Mouse (Mus musculus): ENCODE results near the gene Ppfibp1.

Gene Ppfibp1

DNA sequence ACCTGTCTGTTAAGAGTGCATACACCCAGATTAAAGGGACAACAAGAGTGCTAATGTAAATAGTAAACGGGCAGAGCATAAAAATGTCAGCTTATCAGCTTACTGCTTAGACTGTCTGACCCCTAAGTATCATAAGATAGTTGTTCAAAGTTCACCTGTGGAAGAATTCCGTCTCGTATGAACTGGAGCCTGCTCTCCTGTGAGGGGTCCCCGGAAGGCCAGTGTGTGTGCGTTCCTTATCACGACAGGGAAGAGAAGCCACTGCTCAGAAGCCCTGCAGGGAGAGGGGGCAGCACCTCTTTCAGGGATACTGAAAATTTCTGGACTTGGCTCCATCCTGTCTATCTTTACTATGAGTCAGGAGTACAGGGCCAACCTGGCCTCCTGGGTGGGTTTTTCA, 108.7 kb downstream of the Ppfibp1 start:
- DNase-seq (ENCODE audit: low spot score), result no peak

DNA sequence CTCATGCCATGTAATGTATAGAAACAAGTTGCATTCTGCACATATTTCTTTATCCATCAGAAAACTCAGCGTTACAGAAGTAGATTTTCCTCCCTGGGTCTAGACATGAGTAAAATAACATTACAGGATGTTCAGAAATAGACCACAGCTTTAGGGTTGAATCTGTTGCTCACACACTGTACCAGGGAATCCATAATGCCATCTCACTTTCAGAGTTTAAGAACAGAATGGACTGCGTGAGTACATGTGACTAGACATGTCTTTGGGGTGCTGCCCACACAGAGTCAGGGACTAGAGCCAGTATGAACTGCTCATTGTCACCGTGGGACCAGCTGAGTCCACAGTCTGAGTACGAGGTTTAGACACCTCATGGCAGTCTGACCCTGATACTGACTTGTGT, 110.4 kb downstream of the Ppfibp1 start:
- no peak for DNase-seq (ENCODE audit: low spot score)

DNA sequence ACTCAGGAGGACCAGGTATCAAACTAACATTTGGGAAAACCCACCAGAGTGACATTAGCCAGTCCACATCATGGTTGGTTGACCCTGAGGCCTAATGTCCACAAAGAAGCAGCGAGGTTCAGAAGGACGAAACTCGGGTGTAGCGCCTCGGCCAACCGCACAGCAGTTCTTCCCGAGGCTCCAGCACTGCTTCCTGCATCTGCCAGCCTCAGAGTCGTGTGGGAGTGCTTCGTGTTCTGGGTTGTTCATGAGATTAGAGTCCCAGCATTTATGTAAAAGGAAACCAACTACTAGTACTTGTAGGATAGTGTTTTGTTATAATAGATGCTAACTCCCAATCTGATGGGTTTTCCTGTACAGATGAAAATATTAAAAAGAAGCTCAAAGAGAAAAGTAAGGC, 111.0 kb downstream of the Ppfibp1 start:
- no peak for DNase-seq (ENCODE audit: low spot score)

DNA sequence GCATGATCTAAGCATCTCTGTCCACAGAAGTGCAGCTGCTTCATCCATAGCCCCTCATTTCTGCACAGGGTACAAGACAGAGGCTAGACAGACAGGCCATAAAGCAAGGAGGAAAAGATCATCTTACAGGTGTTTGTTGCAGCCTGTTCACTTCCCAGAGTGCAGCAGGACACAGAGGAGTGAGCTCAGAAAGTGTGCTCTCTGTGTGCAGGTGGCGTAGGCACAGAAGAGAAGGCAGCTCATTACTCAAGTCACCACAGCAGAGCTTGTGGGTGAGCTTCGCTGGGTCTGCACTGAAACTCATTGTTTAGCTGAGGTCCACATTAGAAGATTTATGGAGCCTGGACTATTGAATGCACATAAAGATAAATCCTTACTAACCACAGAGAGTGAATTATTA, 111.5 kb downstream of the Ppfibp1 start:
- DNase-seq (ENCODE audit: low spot score), result no peak

DNA sequence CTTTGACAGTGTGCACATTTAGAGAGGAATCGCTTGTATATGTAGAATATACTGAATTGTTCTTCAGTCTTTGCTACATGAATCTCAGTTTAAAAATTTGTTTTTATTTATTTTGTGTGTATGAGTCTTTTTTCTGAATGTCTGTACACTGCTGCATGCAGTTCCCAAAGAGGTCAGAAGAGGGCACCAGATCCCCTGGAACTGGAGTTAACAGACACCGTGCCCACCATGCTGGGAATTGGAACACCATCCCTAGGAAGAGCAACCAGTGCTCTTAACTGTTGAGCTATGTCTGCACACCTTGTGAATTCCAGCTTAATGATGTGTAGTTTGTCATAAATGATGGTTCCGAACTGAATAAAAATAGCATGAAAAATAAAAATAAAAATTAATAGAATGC, 119.9 kb downstream of the Ppfibp1 start:
- no peak for DNase-seq (ENCODE audit: low spot score)

DNA sequence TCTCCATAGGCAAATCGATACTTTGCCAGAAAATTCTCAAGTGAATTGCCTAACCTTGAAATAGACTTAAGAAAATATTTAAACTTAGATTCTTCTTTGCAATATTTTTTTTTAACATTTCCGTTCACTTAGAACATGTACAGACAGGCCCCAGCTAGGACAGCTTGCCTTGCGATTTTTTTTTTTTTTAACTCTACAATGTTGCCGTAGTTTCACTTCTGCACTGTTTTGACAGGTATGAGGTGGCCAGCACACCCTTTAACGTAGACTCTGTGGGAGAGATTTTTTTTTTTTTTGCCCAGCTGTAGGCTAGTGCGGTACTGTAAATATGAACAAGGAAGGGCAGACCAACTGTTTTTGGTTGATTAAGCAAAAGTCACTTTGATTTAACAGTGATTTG, 122.1 kb downstream of the Ppfibp1 start:
- DNase-seq (ENCODE audit: low spot score), result no peak

DNA sequence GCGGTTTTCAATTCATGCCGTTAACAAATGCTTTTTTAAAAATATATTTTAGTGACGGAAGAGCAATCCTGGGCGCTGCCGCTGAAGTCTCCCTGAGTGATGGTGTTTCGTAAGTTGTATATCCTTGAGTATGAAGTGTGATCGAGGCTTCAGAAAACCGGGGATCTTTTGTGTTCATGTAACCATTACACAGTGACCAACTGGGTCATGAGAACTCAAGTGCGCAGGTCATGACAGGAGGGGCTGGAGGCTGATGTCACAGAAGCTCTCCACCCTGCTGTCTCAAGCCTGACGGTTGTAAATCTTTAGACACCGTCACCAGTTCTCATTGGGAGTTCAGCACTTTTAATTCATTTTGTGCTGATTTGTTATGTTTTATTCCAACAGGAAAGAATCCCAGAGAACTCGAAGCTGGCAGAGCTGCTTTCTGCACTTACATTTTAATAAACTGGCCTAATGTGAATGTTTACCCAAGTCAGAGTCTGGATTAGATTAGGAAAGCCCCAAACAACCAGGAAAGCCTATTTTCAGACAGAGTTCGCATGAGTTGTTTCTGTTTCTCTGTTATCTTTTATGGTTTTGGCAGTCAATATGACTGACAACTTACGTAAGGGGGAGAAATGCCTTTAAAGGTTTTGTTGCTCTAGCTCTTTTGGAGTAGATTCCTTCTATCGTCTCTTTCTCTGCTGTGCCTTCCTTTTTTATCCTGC, 122.7 kb downstream of the Ppfibp1 start:
- DNase-seq (ENCODE audit: low spot score), result no peak

DNA sequence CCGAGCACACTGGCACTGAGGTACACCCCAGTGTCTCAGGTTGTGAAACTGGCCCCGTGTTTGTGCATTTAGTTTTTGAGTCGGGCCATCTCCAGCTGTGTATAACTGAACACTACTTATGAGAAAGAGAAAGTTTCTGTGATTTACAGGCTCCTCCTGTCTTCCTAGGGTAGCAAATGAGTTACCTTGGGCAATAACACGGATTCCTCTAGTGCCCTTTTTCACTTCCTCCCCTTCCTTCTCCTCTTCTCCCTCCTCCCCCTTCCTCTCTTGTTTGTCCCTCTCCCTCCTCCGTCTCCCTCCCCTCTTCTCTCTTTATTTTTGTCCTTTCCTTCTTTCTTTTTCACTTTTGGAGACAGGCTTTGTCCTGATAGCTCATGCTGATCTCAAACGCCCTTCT, 123.3 kb downstream of the Ppfibp1 start:
- no peak for DNase-seq (ENCODE audit: low spot score)

DNA sequence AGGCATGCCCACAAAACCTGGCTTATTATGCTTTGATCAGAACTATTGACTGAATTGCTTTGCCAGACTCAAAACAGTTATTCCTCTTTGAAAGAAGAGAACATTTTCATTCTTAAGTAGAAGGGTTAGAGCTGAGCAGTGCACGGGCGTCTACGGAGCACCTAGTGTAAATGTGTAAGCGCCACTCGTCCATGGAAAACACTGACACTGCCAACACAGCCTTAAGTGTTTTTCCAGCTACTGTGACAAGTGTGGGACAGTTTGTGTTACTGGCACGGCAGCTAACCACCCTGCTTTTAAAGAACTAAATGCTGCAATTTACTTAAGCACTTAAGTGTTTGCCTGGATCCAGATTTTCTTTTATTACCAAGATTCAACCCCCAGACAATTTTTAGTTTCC, 123.7 kb downstream of the Ppfibp1 start:
- DNase-seq (ENCODE audit: low spot score), result no peak

DNA sequence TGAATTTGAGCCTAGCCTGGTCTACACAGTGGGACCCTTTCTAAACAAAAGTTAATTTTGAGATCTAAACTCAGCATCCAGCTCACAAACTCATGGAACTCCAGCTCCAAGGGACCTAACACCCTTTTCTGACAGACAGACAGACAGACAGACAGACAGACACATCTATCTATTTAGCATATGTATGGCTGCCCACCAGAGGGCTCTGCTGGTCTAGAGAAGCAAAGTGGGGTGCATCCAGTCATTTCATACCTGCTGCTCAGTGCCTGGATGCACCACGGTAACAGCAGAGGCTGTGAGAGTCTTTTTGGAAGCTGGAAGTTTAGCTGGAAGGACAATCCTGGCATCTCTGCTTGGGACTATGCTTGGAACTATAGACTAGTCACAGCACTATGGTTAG, 125.3 kb downstream of the Ppfibp1 start:
- DNase-seq (ENCODE audit: low spot score), result no peak

DNA sequence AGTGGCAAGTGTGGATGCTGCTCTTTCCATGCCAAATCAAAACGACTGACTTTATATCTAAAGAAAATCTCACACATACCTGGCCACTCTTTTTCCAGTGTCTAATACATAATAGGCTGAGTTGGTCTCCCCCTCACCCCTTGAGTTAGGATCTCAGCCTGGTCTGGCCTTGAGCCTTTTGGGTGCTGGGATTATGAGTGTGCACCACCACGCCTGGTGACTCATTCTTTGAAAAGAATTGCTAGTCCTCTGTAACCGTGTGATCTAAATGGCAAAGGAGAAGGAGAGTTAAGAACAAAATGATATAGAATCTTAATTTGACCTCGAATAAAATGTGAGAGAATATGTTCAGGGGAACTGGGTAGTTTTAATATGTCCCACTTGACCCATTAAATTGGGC, 129.6 kb downstream of the Ppfibp1 start:
- DNase-seq (ENCODE audit: low spot score), result no peak

DNA sequence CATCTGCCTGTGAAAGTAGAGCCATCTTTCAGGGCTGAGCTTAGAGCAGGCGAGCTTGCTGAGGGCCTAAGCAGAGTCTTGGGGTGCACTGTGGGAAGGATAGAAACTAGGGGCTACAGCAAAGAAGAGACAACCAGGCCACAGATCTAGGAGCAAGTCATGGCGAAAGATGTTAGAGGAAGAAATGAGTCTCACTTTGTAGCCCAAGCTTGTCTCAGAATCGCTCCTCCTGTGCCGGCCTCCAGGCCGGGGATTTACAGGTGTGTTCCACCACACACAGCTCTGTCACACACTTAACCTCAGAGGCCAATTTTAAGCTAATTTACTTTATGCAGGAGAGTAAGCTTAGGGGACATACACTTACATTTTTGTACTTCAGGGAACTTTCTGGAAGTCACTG, 130.1 kb downstream of the Ppfibp1 start:
- DNase-seq (ENCODE audit: low spot score), result no peak

DNA sequence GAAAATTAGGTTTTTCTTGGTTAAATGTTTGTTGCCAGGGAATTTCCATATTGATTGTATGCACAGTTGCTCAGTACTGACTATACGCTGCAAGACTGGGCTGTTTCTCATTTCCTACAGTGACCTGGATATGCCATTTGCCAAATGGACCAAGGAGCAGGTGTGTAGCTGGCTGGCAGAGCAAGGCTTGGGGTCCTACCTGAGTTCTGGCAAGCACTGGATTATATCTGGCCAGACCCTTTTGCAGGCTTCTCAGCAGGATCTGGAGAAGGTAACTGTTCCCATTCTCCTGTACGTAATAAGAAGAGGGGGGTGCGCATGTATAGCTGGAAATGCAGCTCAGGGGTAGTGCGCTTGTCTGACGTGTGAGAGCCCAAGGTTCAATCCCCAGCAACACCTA, 132.9 kb downstream of the Ppfibp1 start:
- DNase-seq (ENCODE audit: low spot score), result no peak

DNA sequence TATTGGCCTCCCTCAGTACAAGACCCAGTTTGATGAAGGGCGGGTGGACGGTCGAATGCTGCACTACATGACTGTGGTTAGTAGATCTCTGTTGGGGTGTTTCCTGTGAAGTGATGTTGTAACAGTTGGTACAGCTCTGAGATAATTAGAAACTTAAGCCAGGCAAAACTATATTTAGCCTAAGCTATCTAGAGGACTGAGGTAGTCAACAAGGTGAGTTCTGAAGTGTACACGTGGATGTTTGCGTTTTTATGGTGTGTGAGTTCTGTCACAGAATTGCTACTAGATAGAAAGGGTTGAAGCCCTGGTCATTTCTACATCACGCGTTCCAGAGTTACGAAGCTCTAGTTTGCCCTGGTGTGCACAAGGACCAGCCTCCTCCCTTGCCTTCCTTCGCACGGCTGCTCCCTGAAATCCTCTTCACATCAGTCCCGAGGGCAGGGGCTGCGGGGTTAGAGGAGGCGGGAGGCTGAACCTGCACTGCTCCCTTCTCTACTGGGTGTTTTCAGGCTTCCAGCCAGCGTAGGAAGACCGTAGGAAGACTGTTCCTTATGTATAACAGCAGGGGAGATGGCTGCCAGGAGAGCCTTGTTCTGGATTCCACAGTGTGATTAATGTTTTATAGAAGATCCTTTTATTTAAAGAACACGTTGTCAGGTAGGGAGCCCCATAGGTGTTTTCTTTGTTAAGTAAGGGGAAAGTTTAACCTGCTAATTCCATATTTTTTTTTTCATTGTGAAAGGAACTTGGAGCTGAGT, 134.3 kb downstream of the Ppfibp1 start:
- DNase-seq (ENCODE audit: low spot score), result no peak

DNA sequence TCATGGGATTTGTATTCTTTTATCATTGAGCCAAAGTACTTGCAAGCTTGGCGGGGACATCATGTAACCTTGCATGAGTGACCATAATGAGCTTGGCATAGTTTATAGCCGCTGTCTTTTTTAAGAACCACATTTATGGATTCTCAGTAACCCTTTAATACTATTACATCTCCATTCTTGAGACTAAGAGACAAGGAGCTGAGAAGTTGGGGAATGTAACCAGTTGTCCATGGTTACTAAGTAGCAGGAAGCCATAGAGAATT, 134.8 kb downstream of the Ppfibp1 start:
- DNase-seq (ENCODE audit: low spot score), result no peak

DNA sequence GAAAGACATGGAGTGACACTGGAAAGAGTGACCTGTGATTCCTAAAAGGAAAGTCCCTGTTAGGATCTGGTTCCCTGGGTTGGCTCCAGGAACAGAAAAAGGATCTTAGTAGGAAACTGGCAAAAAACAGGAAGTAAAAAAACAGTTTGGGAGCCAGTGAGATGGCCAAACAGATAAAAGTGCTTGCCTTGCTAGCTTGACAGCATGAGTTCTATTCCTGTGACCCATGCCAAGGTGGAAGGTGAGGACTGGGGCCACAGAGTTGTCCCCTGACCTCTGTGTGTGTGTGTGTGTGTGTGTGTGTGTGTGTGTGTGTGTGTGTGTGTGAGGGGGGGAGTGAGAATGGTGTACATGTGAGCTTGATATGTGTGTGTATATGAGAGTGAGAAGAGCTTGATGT, 135.3 kb downstream of the Ppfibp1 start:
- DNase-seq (ENCODE audit: low spot score), result no peak

DNA sequence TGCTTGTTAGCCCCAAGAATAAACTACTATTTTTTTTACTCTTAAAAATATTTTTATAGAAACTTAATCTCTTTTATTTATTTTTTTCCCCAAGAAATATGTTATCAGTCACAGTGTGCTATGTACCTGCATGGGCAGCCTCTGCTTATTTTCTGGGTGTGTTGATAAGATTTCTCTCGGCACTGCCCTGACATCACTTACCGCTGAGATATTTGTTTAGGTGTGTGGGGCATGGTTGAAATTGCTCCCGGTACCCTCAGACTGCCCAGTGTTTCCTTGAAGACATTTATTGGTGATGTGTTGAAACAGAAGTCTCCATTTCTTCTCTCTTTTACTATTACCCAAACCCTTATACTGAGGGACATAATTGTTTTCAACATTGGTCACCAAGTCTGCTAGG, 136.5 kb downstream of the Ppfibp1 start:
- no peak for DNase-seq (ENCODE audit: low spot score)

DNA sequence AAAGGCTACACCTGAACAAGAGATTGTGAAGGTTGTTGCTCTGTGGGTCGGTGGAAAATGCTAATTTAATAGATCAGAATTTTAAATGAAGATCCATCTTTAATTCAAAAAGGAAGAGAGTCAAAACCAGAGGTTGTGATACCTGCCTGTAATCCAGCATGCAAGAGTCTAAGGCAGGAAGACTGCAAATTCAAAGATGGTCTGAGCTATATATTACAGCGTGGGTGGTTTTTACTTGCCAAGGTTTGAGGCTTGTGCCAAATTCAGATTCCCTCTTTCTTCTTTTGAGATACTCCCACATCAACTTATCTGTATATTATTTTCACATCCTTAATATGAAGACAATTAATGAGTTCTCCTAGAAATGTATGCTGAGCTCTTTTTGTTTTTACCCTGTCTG, 140.1 kb downstream of the Ppfibp1 start:
- no peak for DNase-seq (ENCODE audit: low spot score)

DNA sequence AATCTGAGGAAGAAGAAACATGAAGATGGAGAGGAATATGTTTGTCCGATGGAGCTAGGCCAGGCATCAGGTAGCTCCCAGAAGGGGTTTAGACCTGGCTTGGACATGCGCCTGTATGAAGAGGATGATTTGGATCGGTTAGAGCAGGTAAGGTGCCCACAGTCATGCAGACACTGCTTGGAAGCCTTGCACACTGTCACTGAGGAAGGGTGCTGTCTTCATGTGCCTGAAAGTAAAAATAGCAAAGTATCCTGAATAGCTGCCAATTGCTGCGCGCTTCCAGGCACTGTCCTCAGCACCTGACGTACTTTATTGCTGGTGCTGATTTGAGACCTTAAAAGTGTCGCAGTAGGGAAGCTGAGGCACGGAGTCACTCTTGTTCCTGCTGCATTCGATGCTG, 141.3 kb downstream of the Ppfibp1 start:
- no peak for DNase-seq (ENCODE audit: low spot score)

DNA sequence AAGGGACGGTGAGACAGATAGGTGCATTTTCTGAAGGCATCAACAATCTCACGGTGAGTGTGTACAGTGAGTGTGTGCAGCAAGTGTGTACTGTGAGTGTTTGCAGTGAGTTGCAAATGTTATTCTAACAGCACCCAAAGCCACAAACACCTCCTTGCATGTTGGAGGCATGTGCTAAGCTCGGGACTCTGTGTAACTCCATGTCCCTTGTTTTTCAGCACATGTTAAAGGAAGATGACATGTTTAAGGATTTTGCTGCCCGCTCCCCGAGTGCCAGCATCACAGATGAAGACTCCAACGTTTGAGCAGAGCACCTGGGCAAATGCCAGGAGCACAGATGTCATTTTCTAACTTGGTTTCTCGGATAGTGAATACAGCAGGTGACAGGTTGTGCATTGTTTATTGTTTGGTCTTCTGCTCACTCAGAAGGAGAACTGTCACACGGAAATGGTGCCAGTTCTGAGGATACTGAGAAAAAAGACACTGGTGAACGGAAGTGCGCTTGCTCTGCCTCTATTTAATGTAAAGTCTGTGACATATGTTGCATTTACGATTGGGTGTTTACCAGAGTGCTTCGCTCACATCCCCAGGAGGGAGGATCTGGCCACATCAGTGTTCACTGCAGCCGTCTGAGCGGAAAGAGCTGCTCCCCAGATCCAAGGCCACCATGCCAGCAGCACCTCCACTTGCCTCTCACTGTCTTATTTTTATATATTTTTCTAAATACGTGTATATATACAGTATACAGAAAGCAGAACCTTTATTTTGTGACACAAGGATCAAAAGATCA, 142.0 kb downstream of the Ppfibp1 start:
- DNase-seq (ENCODE audit: low spot score), result no peak

DNA sequence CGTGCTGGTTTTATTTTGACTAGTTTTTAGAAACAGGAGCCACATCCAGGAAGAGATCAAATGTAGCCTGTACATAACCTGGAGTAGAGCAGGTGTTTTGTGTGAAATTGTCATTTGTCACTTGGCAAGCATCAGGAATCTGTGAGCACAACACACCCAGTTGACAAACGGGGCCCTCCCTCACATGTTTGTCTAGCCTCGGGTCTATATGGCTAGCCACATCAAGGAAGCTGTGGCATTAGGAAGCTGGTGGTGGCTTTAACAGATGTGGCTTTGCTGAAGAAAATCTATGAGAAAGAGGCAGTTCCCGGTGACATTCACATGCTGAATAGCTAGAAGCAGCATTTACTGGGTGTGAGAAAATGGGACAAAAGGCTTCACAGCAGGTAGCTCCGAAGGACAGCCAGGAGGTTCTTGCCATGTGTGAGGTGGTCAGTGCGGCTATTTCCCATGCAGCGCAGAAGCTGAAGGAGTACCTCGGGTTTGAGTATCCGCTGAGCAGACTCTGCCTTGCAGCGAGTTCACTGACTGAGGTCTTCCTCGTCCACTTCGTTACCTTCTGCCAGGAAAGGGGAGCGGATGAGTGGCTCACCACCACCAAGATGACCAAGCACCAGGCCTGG, 144.1 kb downstream of the Ppfibp1 start, which contains the start of gene Rep15:
Gene Rep15 (plus strand): TSS at position 282 of the 623 bp plus-strand sequence.
- DNase-seq (ENCODE audit: low spot score), result no peak
